Mouse (Mus musculus): ENCODE results near the gene Foxd2. TPM values are rescaled to one million over a fixed set of nuclear protein-coding genes. Genes with fewer than 3 reads are reported as not detected.
A peak's percentile ranks its signal among the peaks of the same experiment; 100 is the strongest.

Gene Foxd2
- polyA plus RNA-seq, 2 experiments = 0.02 TPM; not detected in 1

DNA sequence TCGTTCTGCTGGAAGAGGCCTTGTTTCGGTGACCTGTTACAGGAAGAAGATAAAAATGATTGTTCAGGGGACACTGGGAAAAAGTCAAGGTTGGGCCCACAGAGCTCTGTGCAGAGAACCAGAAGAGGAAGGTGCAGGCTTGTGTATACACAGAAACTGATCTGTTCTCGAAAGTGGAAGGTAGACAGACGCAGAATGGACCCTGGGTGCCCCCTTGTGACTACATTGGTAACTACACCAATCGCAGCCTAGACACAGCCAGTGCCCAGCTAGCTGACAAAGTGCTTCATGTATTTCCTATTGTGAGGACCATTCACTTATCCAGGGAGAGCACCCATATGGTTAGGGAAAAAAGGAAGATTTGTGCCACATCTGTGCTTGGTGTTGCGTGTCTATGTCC is 38.7 kb upstream of the Foxd2 start:
- ATAC-seq (ENCODE audit: insufficient read depth) (peak; percentile 39; the same call in 1 of the 2 replicates), DNase-seq (ENCODE audit: low read depth in 3 of 3, low spot score in 3 of 3) (peak in 2 of 3 experiments; percentile 17 to 23)
- Histone ChIP-seq H3K27me3 (ENCODE audit: control insufficient read depth, insufficient read depth, low read length) (no peaks in the 10 kb centered on the region), H3K9me3 (ENCODE audit: control insufficient read depth, low read length) (no peaks in the 10 kb centered on the region), H3K27ac (no peak overlapping the region), H3K4me3 (ENCODE audit: insufficient read depth in 1 of 2, low read depth in 2 of 2, low read length in 2 of 2) (no peak overlapping the region), H3K36me3 (replicated peaks; ENCODE audit: control insufficient read depth, insufficient read depth, low read depth) (no peaks in the 10 kb centered on the region), H3K4me1 (replicated peaks; ENCODE audit: control insufficient read depth in 2 of 2, insufficient read depth in 2 of 2, low read length in 1 of 2) (no peaks in the 10 kb centered on the region), H3K9ac (replicated peaks) (no peak overlapping the region), H3K4me2 (ENCODE audit: low read depth) (no peak overlapping the region)
- WGBS (ENCODE audit: insufficient replicate concordance) = 27% methylated on average over 6 of the region's 6 CpGs
- no peak for TF ChIP-seq EP300 (IDR thresholded peaks at IDR 0.05; ENCODE audit: low read depth)
- peak; percentile 84 for TF ChIP-seq CTCF (IDR thresholded peaks at IDR 0.05; ENCODE audit: low read depth)

DNA sequence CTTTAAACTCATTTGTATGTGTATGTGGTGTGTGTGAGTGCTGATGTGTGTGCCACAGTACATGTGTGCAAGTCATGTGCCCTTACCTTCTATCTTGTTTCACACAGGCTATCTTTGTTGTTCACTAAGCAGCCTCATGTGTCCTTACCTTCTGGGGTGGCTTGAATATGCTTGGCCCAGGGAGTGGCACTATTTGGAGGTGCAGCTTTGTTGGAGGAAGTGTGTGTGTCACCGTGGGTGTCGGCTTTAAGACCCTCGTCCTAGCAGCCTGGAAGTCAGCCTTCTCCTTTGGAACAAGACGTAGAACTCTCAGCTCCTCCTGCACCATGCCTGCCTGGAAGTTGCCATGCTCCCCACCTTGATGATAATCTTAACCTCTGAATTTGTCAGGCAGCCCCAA is 37.7 kb upstream of the Foxd2 start:
- no peaks in the 10 kb centered on the region for H3K4me1 ChIP-seq (replicated peaks; ENCODE audit: control insufficient read depth in 2 of 2, insufficient read depth in 2 of 2, low read length in 1 of 2)
- no peaks in the 10 kb centered on the region for H3K27me3 ChIP-seq (ENCODE audit: control insufficient read depth, insufficient read depth, low read length)
- 56% methylated on average over 4 of the region's 4 CpGs for WGBS (ENCODE audit: insufficient replicate concordance)
- no peaks in the 10 kb centered on the region for H3K36me3 ChIP-seq (replicated peaks; ENCODE audit: control insufficient read depth, insufficient read depth, low read depth)
- H3K27ac ChIP-seq = no peak overlapping the region
- no peaks in the 10 kb centered on the region for H3K9me3 ChIP-seq (ENCODE audit: control insufficient read depth, low read length)
- H3K4me2 ChIP-seq (ENCODE audit: low read depth) = no peak overlapping the region
- DNase-seq (ENCODE audit: low read depth in 3 of 3, low spot score in 3 of 3) (no peak), ATAC-seq (ENCODE audit: insufficient read depth) (no peak)
- no peak overlapping the region for H3K9ac ChIP-seq (replicated peaks)
- no peak overlapping the region for H3K4me3 ChIP-seq (ENCODE audit: insufficient read depth in 1 of 2, low read depth in 2 of 2, low read length in 2 of 2)
- TF ChIP-seq EP300 (IDR thresholded peaks at IDR 0.05; ENCODE audit: low read depth) = no peak
- TF ChIP-seq CTCF (IDR thresholded peaks at IDR 0.05; ENCODE audit: low read depth) = no peak

DNA sequence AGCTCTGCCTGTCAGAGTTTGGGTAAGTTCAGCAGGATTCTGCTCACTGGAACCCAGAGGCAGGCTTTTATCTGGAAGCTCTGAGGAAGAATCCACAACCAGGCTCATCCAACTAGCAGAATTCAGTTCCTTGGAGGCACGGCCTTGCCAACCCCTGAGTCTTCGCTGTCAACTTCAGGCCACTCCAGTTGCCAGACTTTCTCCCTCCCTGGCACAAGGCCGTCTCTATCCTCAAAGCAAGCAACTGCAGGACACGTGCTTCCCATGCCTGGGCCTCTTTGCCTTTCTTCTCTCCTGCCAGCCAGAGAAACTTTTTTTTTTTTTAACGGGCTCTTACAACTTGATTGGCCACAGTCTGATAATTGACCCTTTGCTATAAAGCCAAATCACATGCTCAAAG is 36.3 kb upstream of the Foxd2 start:
- H3K27ac ChIP-seq = no peak overlapping the region
- no peaks in the 10 kb centered on the region for H3K9me3 ChIP-seq (ENCODE audit: control insufficient read depth, low read length)
- no peak for DNase-seq (ENCODE audit: low read depth in 3 of 3, low spot score in 3 of 3)
- no peak for TF ChIP-seq CTCF (IDR thresholded peaks at IDR 0.05; ENCODE audit: low read depth)
- TF ChIP-seq EP300 (IDR thresholded peaks at IDR 0.05; ENCODE audit: low read depth) = no peak
- no peak overlapping the region for H3K9ac ChIP-seq (replicated peaks)
- H3K27me3 ChIP-seq (ENCODE audit: control insufficient read depth, insufficient read depth, low read length) = no peaks in the 10 kb centered on the region
- ATAC-seq (ENCODE audit: insufficient read depth) = no peak
- H3K4me2 ChIP-seq (ENCODE audit: low read depth) = no peak overlapping the region
- 35% methylated on average over 5 of the region's 5 CpGs for WGBS (ENCODE audit: insufficient replicate concordance)
- no peak overlapping the region for H3K4me3 ChIP-seq (ENCODE audit: insufficient read depth in 1 of 2, low read depth in 2 of 2, low read length in 2 of 2)
- no peaks in the 10 kb centered on the region for H3K4me1 ChIP-seq (replicated peaks; ENCODE audit: control insufficient read depth in 2 of 2, insufficient read depth in 2 of 2, low read length in 1 of 2)
- no peaks in the 10 kb centered on the region for H3K36me3 ChIP-seq (replicated peaks; ENCODE audit: control insufficient read depth, insufficient read depth, low read depth)

DNA sequence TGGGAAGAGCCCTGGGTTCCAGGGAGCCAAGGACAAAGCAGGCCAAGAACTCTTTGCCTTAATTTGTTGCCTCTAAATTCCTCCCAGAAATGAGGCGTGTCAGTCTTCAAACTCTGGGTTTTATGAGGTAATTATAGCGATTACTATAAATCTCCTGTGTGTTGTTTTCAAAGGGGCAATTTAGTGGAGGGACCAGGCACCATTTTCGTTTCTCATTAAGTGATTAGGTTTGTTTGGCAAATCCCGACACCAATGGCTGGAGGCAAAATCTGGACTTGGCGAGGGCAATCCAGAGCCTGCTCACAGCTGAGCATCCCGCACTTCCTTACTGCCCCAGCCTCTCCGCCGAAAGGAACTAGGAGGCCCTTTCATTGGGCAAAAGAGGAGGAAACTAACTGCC is 33.9 kb upstream of the Foxd2 start:
- DNase-seq (ENCODE audit: low read depth in 3 of 3, low spot score in 3 of 3) (no peak), ATAC-seq (ENCODE audit: insufficient read depth) (no peak)
- no peaks in the 10 kb centered on the region for H3K4me1 ChIP-seq (replicated peaks; ENCODE audit: control insufficient read depth in 2 of 2, insufficient read depth in 2 of 2, low read length in 1 of 2)
- no peaks in the 10 kb centered on the region for H3K9me3 ChIP-seq (ENCODE audit: control insufficient read depth, low read length)
- no peak overlapping the region for H3K27ac ChIP-seq
- H3K36me3 ChIP-seq (replicated peaks; ENCODE audit: control insufficient read depth, insufficient read depth, low read depth) = no peaks in the 10 kb centered on the region
- H3K27me3 ChIP-seq (ENCODE audit: control insufficient read depth, insufficient read depth, low read length) = no peaks in the 10 kb centered on the region
- TF ChIP-seq EP300 (IDR thresholded peaks at IDR 0.05; ENCODE audit: low read depth) = no peak
- H3K4me2 ChIP-seq (ENCODE audit: low read depth) = no peak overlapping the region
- H3K4me3 ChIP-seq (ENCODE audit: insufficient read depth in 1 of 2, low read depth in 2 of 2, low read length in 2 of 2) = no peak overlapping the region
- no peak overlapping the region for H3K9ac ChIP-seq (replicated peaks)
- 51% methylated on average over 8 of the region's 8 CpGs for WGBS (ENCODE audit: insufficient replicate concordance)

- H3K27me3 ChIP-seq (ENCODE audit: control insufficient read depth, insufficient read depth, low read length) = no peaks in the 10 kb centered on the region
- TF ChIP-seq CTCF (IDR thresholded peaks at IDR 0.05; ENCODE audit: low read depth) (no peak), EP300 (IDR thresholded peaks at IDR 0.05; ENCODE audit: low read depth) (no peak)
- no peaks in the 10 kb centered on the region for H3K36me3 ChIP-seq (replicated peaks; ENCODE audit: control insufficient read depth, insufficient read depth, low read depth)
- ATAC-seq (ENCODE audit: insufficient read depth) = no peak
- H3K4me1 ChIP-seq (replicated peaks; ENCODE audit: control insufficient read depth in 2 of 2, insufficient read depth in 2 of 2, low read length in 1 of 2) = no peaks in the 10 kb centered on the region
- no peak overlapping the region for H3K4me2 ChIP-seq (ENCODE audit: low read depth)
- H3K27ac ChIP-seq = no peak overlapping the region
- H3K9me3 ChIP-seq (ENCODE audit: control insufficient read depth, low read length) = no peaks in the 10 kb centered on the region
- no peak for DNase-seq (ENCODE audit: low read depth in 3 of 3, low spot score in 3 of 3)
- H3K9ac ChIP-seq (replicated peaks) = no peak overlapping the region
- H3K4me3 ChIP-seq (ENCODE audit: insufficient read depth in 1 of 2, low read depth in 2 of 2, low read length in 2 of 2) = no peak overlapping the region
- 37% methylated on average over 4 of the region's 4 CpGs for WGBS (ENCODE audit: insufficient replicate concordance)
Measured at GRCm38 (mm10) chr4:114942112-114942511, 33.4 kb upstream of the Foxd2 start.

Measured in liver, embryonic 14.5 days (tissue).